Mouse (Mus musculus) liver, embryonic 11.5 days (tissue): ENCODE measurements at regions not wholly inside any gene's neighbourhood (a gene's known extent, or its start where the extent isn't known, plus 50 kb on each side); places are given as distances from the start of the nearest gene placed in this dataset.

Experiments used
- ATAC-seq: fragments of 200-750 bp; cut with Nextera tagmentation; replicated peaks from 2 replicates; pipeline ENCODE4 v1.8.0; 2017; ENCODE audit warnings: moderate number of reproducible peaks, mild to moderate bottlenecking, moderate TSS enrichment, moderate library complexity; ENCODE audit not compliant: low FRiP score
- DNase-seq: peaks from one replicate; pipeline ENCODE4 v3.0.0-alpha.2; 2017; ENCODE audit warnings: low spot score
- H3K27ac ChIP-seq: fragments of 300-500 bp; sonication (generic); 2 replicates; pipeline ENCODE4 v1.5.1; 2014; ENCODE audit warnings: mild to moderate bottlenecking, low read depth, low read length, control low read depth
- H3K27me3 ChIP-seq: fragments of 300-500 bp; sonication (generic); replicated peaks from 2 replicates; pipeline ENCODE4 v1.6.1; 2014; ENCODE audit warnings: low read length, mixed read lengths; ENCODE audit not compliant: control insufficient read depth, insufficient read depth
- H3K36me3 ChIP-seq: fragments of 300-500 bp; sonication (generic); 2 replicates; pipeline ENCODE4 v1.6.1; 2014; ENCODE audit warnings: mild to moderate bottlenecking, low read length, moderate library complexity, mixed read lengths; ENCODE audit not compliant: control insufficient read depth, insufficient read depth
- H3K4me1 ChIP-seq: fragments of 300-500 bp; sonication (generic); replicated peaks from 2 replicates; pipeline ENCODE4 v1.6.1; 2014; ENCODE audit warnings: low read length, mixed read lengths; ENCODE audit not compliant: control insufficient read depth, insufficient read depth
- H3K4me2 ChIP-seq: fragments of 300-500 bp; sonication (generic); 2 replicates; pipeline ENCODE4 v1.6.1; 2014; ENCODE audit warnings: mild to moderate bottlenecking, control low read depth, moderate library complexity
- H3K4me3 ChIP-seq: fragments of 300-500 bp; sonication (generic); 2 replicates; pipeline ENCODE4 v1.5.1; 2014; ENCODE audit warnings: low read depth, low read length, control low read depth
- H3K9ac ChIP-seq: fragments of 300-500 bp; sonication (generic); 2 replicates; pipeline ENCODE4 v1.6.1; 2014; ENCODE audit warnings: low read depth, low read length, control low read depth
- H3K9me3 ChIP-seq: fragments of 300-500 bp; sonication (generic); 2 replicates; pipeline ENCODE4 v1.6.1; 2016; ENCODE audit warnings: low read length, inconsistent platforms, mixed read lengths; ENCODE audit not compliant: control insufficient read depth
- WGBS: fragments of 180-500 bp; shearing (Covaris S2); extraction: QIAGEN DNeasy Blood & Tissue Kit; methylation state at CpG from one replicate; pipeline ENCODE4 v1.1.7; 2014; 5-methylcytosine and 5-hydroxymethylcytosine counted together

DNA sequence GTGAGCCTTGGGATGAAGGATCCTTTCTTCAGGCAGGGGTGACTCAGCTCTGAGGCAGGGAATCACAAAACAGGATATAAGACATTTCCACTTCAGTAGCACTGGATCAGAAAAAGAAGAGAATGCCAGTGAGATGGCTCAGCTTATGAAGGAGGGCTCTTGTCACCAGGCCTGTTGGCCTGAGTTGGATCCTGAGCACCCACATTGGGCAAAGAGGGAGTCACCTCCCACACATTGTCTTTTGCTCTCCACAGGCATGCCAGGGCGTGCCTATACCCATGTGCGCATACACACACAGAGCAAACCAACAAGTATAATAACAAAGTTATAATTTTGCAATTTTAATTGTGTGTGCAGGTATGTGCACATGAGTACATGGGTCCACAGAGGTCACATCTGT lies 52.6 kb upstream of the Tbx3 start:
- ATAC-seq (no peak), DNase-seq (no peak)
- H3K36me3 ChIP-seq = no peaks in the 10 kb centered on the region
- no peaks in the 10 kb centered on the region for H3K27me3 ChIP-seq
- H3K4me3 ChIP-seq = no peak overlapping the region
- 76% methylated on average over 2 of the region's 2 CpGs for WGBS
- no peak overlapping the region for H3K4me2 ChIP-seq
- peaks cover 2% of the 10 kb centered on the region; the same call in 1 of the 2 replicates for H3K4me1 ChIP-seq
- H3K9ac ChIP-seq = no peak overlapping the region
- H3K27ac ChIP-seq = no peak overlapping the region
- H3K9me3 ChIP-seq = no peaks in the 10 kb centered on the region

DNA sequence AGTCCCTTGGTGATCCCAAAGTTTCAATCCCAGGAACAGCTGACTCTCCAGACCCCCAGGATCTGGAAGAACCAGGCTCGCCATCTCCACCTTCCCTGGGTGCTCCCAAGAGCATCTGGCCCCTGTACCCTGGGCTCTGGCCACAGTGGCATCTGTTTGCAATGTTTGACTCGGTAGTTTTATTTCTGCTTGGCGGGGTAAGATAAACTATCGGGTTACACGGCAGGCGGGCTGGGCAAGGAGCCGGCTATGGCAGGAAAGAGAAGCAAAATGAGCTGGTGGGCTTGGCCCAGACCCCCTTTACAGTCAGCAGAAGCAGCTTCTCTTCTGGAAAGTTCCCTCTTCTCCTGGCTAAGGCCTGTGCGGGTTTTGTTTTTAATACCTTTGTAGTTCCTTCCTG lies 50.6 kb upstream of the Tbx3 start:
- no peak overlapping the region for H3K27ac ChIP-seq
- DNase-seq (no peak), ATAC-seq (no peak)
- H3K4me2 ChIP-seq = no peak overlapping the region
- H3K36me3 ChIP-seq = no peaks in the 10 kb centered on the region
- H3K4me1 ChIP-seq = no peaks in the 10 kb centered on the region; the same call in 1 of the 2 replicates
- no peak overlapping the region for H3K4me3 ChIP-seq
- no peak overlapping the region for H3K9ac ChIP-seq
- peaks cover 6% of the 10 kb centered on the region; the same call in 1 of the 2 replicates for H3K27me3 ChIP-seq
- 36% methylated on average over 8 of the region's 8 CpGs for WGBS
- no peaks in the 10 kb centered on the region for H3K9me3 ChIP-seq
